Mouse (Mus musculus): ENCODE measurements around the gene Man1b1.

Gene Man1b1

GRCm38 (mm10) chr2:25364313-25364712 is 32.2 kb downstream of the Man1b1 start:
- DNase-seq (ENCODE audit: low spot score), result no peak

- DNase-seq (ENCODE audit: low spot score), result no peak
Observed at GRCm38 (mm10) chr2:25364761-25365090, 32.6 kb downstream of the Man1b1 start.

GRCm38 (mm10) chr2:25365091-25365761 is 33.1 kb downstream of the Man1b1 start, which contains the start of gene Uap1l1:
Uap1l1 (minus strand) TSS chr2:25365682.
- DNase-seq (ENCODE audit: low spot score), result peak; percentile 89

- DNase-seq (ENCODE audit: low spot score), result no peak
Observed at GRCm38 (mm10) chr2:25369996-25370395, 37.9 kb downstream of the Man1b1 start.

GRCm38 (mm10) chr2:25371764-25372643 is 39.9 kb downstream of the Man1b1 start, which contains the start of gene Sapcd2:
Sapcd2 (plus strand) TSS chr2:25372321.
- peak; percentile 87 for DNase-seq (ENCODE audit: low spot score)

- no peak for DNase-seq (ENCODE audit: low spot score)
Observed at GRCm38 (mm10) chr2:25372644-25373391, 40.7 kb downstream of the Man1b1 start.

GRCm38 (mm10) chr2:25373431-25373830 is 41.3 kb downstream of the Man1b1 start:
- DNase-seq (ENCODE audit: low spot score), result no peak

- DNase-seq (ENCODE audit: low spot score), result peak; percentile 72
Observed at GRCm38 (mm10) chr2:25376589-25376988, 44.5 kb downstream of the Man1b1 start.

- DNase-seq (ENCODE audit: low spot score), result no peak
Observed at GRCm38 (mm10) chr2:25384492-25384891, 52.4 kb downstream of the Man1b1 start.

GRCm38 (mm10) chr2:25391266-25391665 is 59.1 kb downstream of the Man1b1 start:
- DNase-seq (ENCODE audit: low spot score), result no peak

GRCm38 (mm10) chr2:25394281-25395221 is 62.4 kb downstream of the Man1b1 start:
- peak; percentile 57 for DNase-seq (ENCODE audit: low spot score)

- DNase-seq (ENCODE audit: low spot score), result peak; percentile 68
Observed at GRCm38 (mm10) chr2:25395721-25396596, 63.8 kb downstream of the Man1b1 start, which contains the start of gene Entpd2. Entpd2 (plus strand) TSS chr2:25395874.

- no peak for DNase-seq (ENCODE audit: low spot score)
Observed at GRCm38 (mm10) chr2:25396597-25396983, 64.5 kb downstream of the Man1b1 start.

GRCm38 (mm10) chr2:25397010-25397409 is 64.9 kb downstream of the Man1b1 start:
- no peak for DNase-seq (ENCODE audit: low spot score)

GRCm38 (mm10) chr2:25398065-25398464 is 65.9 kb downstream of the Man1b1 start:
- no peak for DNase-seq (ENCODE audit: low spot score)

- no peak for DNase-seq (ENCODE audit: low spot score)
Observed at GRCm38 (mm10) chr2:25399051-25399450, 66.9 kb downstream of the Man1b1 start, which contains the start of gene Npdc1. Npdc1 (plus strand) TSS chr2:25399351.

- DNase-seq (ENCODE audit: low spot score), result no peak
Observed at GRCm38 (mm10) chr2:25400291-25400690, 68.2 kb downstream of the Man1b1 start.

GRCm38 (mm10) chr2:25400764-25401163 is 68.6 kb downstream of the Man1b1 start:
- DNase-seq (ENCODE audit: low spot score), result peak; percentile 73

Data from urinary bladder, postnatal 14 days (tissue).